Mouse (Mus musculus) limb, embryonic 12.5 days (tissue): ENCODE results near the gene Edrf1. TPM values are rescaled to one million over a fixed set of nuclear protein-coding genes. Genes with fewer than 3 reads are reported as not detected.
"Not testable (repeated sequence)": the region's sequence is repeated elsewhere in the genome, so short reads cannot be mapped to it uniquely, and the experiment has no call there.

Source experiments
- ATAC-seq: fragments of 200-750 bp; cut with Nextera tagmentation; 2 replicates; pipeline ENCODE4 v1.8.0; 2017; ENCODE audit warnings: low read depth, moderate TSS enrichment; ENCODE audit not compliant: insufficient number of reproducible peaks, insufficient read depth, low FRiP score, low TSS enrichment
- H3K27ac ChIP-seq: fragments of 300-500 bp; sonication (generic); 2 replicates; pipeline ENCODE4 v1.5.1; 2016; ENCODE audit warnings: mild to moderate bottlenecking, moderate library complexity
- H3K27me3 ChIP-seq: fragments of 300-500 bp; sonication (generic); 2 replicates; pipeline ENCODE4 v1.6.1; 2016; ENCODE audit warnings: mild to moderate bottlenecking, moderate library complexity
- H3K36me3 ChIP-seq: fragments of 300-500 bp; sonication (generic); 2 replicates; pipeline ENCODE4 v1.6.1; 2016; ENCODE audit warnings: mild to moderate bottlenecking, moderate library complexity
- H3K4me1 ChIP-seq: fragments of 300-500 bp; sonication (generic); replicated peaks from 2 replicates; pipeline ENCODE4 v1.6.1; 2016
- H3K4me2 ChIP-seq: fragments of 300-500 bp; sonication (generic); 2 replicates; pipeline ENCODE4 v1.6.1; 2016; ENCODE audit warnings: mild to moderate bottlenecking, moderate library complexity
- H3K4me3 ChIP-seq: fragments of 300-500 bp; sonication (generic); replicated peaks from 2 replicates; pipeline ENCODE4 v1.5.1; 2016; ENCODE audit warnings: mild to moderate bottlenecking
- H3K9ac ChIP-seq: fragments of 300-500 bp; sonication (generic); replicated peaks from 2 replicates; pipeline ENCODE4 v1.6.1; 2016; ENCODE audit warnings: mild to moderate bottlenecking, moderate library complexity
- H3K9me3 ChIP-seq: fragments of 300-500 bp; sonication (generic); 2 replicates; pipeline ENCODE4 v1.6.1; 2016; ENCODE audit warnings: mild to moderate bottlenecking, moderate library complexity
- WGBS: fragments of 180-500 bp; shearing (Covaris S2); methylation state at CpG from one replicate; pipeline ENCODE4 v1.1.7; 2016; 5-methylcytosine and 5-hydroxymethylcytosine counted together
- polyA plus RNA-seq: library from polyadenylated mRNA; unstranded; fragments of >200 nt; fragmentation: Nextera tagmentation; extraction: Ambion mirVana; gene quantifications from 2 replicates; pipeline ENCODE4 v1.2.1, GENCODE M21; 2016

Gene Edrf1
- polyA plus RNA-seq, 1 experiment from 2014 or later: 30.4 TPM

GRCm38 (mm10) chr7:133662467-133662866, 25.1 kb downstream of the Edrf1 start:
- H3K4me2 ChIP-seq: no peak overlapping the region
- H3K9me3 ChIP-seq: no peaks in the 10 kb centered on the region
- no peaks in the 10 kb centered on the region for H3K4me1 ChIP-seq
- WGBS: 86% methylated on average over 1 of the region's 1 CpGs
- no peak overlapping the region for H3K9ac ChIP-seq
- H3K36me3 ChIP-seq: peaks cover 98% of the 10 kb centered on the region
- H3K4me3 ChIP-seq: no peak overlapping the region
- no peak overlapping the region for H3K27ac ChIP-seq
- no peaks in the 10 kb centered on the region for H3K27me3 ChIP-seq
- no peak for ATAC-seq

- no peaks in the 10 kb centered on the region for H3K27me3 ChIP-seq
- 85% methylated on average over 1 of the region's 1 CpGs for WGBS
- no peak overlapping the region for H3K4me3 ChIP-seq
- H3K27ac ChIP-seq: no peak overlapping the region
- H3K4me1 ChIP-seq: no peaks in the 10 kb centered on the region
- H3K36me3 ChIP-seq: peaks cover 97% of the 10 kb centered on the region
- no peak overlapping the region for H3K9ac ChIP-seq
- no peak for ATAC-seq
- H3K9me3 ChIP-seq: no peaks in the 10 kb centered on the region
- no peak overlapping the region for H3K4me2 ChIP-seq
Observed at GRCm38 (mm10) chr7:133669071-133669470, 31.7 kb downstream of the Edrf1 start.

- Histone ChIP-seq H3K36me3 (peaks cover 97% of the 10 kb centered on the region), H3K9me3 (no peaks in the 10 kb centered on the region), H3K4me3 (no peak overlapping the region), H3K27ac (no peak overlapping the region), H3K9ac (no peak overlapping the region), H3K4me1 (no peaks in the 10 kb centered on the region), H3K27me3 (no peaks in the 10 kb centered on the region), H3K4me2 (no peak overlapping the region)
- no peak for ATAC-seq
- WGBS: 91% methylated on average over 9 of the region's 9 CpGs
Observed at GRCm38 (mm10) chr7:133669946-133670345, 32.6 kb downstream of the Edrf1 start.

- peaks cover 93% of the 10 kb centered on the region for H3K36me3 ChIP-seq
- 96% methylated on average over 3 of the region's 3 CpGs for whole genome bisulfite sequencing
- H3K9me3 ChIP-seq: no peaks in the 10 kb centered on the region
- H3K4me1 ChIP-seq: no peaks in the 10 kb centered on the region
- H3K9ac ChIP-seq: no peak overlapping the region
- H3K27ac ChIP-seq: no peak overlapping the region
- no peak overlapping the region for H3K4me2 ChIP-seq
- no peak for ATAC-seq
- no peak overlapping the region for H3K4me3 ChIP-seq
- H3K27me3 ChIP-seq: no peaks in the 10 kb centered on the region
Observed at GRCm38 (mm10) chr7:133670846-133671245, 33.5 kb downstream of the Edrf1 start.

- no peak overlapping the region for H3K4me2 ChIP-seq
- no peaks in the 10 kb centered on the region for H3K4me1 ChIP-seq
- no peak for ATAC-seq
- peaks cover 49% of the 10 kb centered on the region for H3K36me3 ChIP-seq
- no peak overlapping the region for H3K9ac ChIP-seq
- WGBS: 77% methylated on average over 9 of the region's 9 CpGs
- H3K27me3 ChIP-seq: no peaks in the 10 kb centered on the region
- no peaks in the 10 kb centered on the region for H3K9me3 ChIP-seq
- no peak overlapping the region for H3K27ac ChIP-seq
- no peak overlapping the region for H3K4me3 ChIP-seq
Observed at GRCm38 (mm10) chr7:133676002-133676401, 38.7 kb downstream of the Edrf1 start.

GRCm38 (mm10) chr7:133678716-133679115, 41.4 kb downstream of the Edrf1 start:
- ATAC-seq: no peak
- Histone ChIP-seq H3K4me1 (no peaks in the 10 kb centered on the region), H3K4me2 (no peak overlapping the region)

GRCm38 (mm10) chr7:133679439-133679838, 42.1 kb downstream of the Edrf1 start:
- WGBS: 64% methylated on average over 4 of the region's 4 CpGs
- ATAC-seq: no peak
- peaks cover 5% of the 10 kb centered on the region; the same call in 1 of the 2 replicates for H3K9me3 ChIP-seq
- H3K4me1 ChIP-seq: no peaks in the 10 kb centered on the region
- H3K27ac ChIP-seq: no peak overlapping the region
- no peak overlapping the region for H3K9ac ChIP-seq
- no peaks in the 10 kb centered on the region for H3K27me3 ChIP-seq
- H3K36me3 ChIP-seq: peaks cover 14% of the 10 kb centered on the region; the same call in 1 of the 2 replicates
- no peak overlapping the region for H3K4me3 ChIP-seq
- H3K4me2 ChIP-seq: no peak overlapping the region

More at GRCm38 (mm10) chr7:133678716-133679115, 41.4 kb downstream of the Edrf1 start:
- no peaks in the 10 kb centered on the region for H3K9me3 ChIP-seq
- WGBS: 91% methylated on average over 8 of the region's 8 CpGs
- H3K36me3 ChIP-seq: peaks cover 22% of the 10 kb centered on the region
- no peak overlapping the region for H3K4me3 ChIP-seq
- no peak overlapping the region for H3K27ac ChIP-seq
- no peaks in the 10 kb centered on the region for H3K27me3 ChIP-seq
- no peak overlapping the region for H3K9ac ChIP-seq

- no peak within 1 kb of the TSS for H3K4me2 ChIP-seq
- WGBS: 49% methylated on average over 3 of the region's 3 CpGs
- H3K9ac ChIP-seq: no peak within 1 kb of the TSS
- ATAC-seq: no peak
- H3K4me3 ChIP-seq: no peak within 1 kb of the TSS
- H3K9me3 ChIP-seq: peaks cover 5% of the 10 kb centered on the region; the same call in 1 of the 2 replicates
- no peaks in the 10 kb centered on the region for H3K27me3 ChIP-seq
- no peak within 1 kb of the TSS for H3K27ac ChIP-seq
- no peaks in the 10 kb centered on the region for H3K4me1 ChIP-seq
- peaks cover 9% of the 10 kb centered on the region; the same call in 1 of the 2 replicates for H3K36me3 ChIP-seq
Observed at GRCm38 (mm10) chr7:133679961-133680360, 42.6 kb downstream of the Edrf1 start, which contains the start of gene Mmp21. TSS of gene Mmp21 (minus strand) at chr7:133680061.

- 75% methylated on average over 5 of the region's 5 CpGs for WGBS
Observed at GRCm38 (mm10) chr7:133683626-133684025, 46.3 kb downstream of the Edrf1 start.

GRCm38 (mm10) chr7:133684110-133684509, 46.8 kb downstream of the Edrf1 start:
- ATAC-seq: no peak

More at GRCm38 (mm10) chr7:133683626-133684025, 46.3 kb downstream of the Edrf1 start:
- Histone ChIP-seq H3K9ac (no peak overlapping the region), H3K9me3 (peaks cover 17% of the 10 kb centered on the region), H3K4me2 (no peak overlapping the region), H3K36me3 (peaks cover 23% of the 10 kb centered on the region), H3K27me3 (no peaks in the 10 kb centered on the region), H3K27ac (no peak overlapping the region), H3K4me1 (no peaks in the 10 kb centered on the region), H3K4me3 (no peak overlapping the region)
- no peak for ATAC-seq

GRCm38 (mm10) chr7:133684701-133685100, 47.4 kb downstream of the Edrf1 start:
- H3K27me3 ChIP-seq: no peaks in the 10 kb centered on the region
- no peak for ATAC-seq
- peaks cover 25% of the 10 kb centered on the region for H3K9me3 ChIP-seq
- H3K9ac ChIP-seq: no peak overlapping the region
- no peaks in the 10 kb centered on the region for H3K4me1 ChIP-seq
- no peak overlapping the region for H3K4me3 ChIP-seq
- WGBS: 96% methylated on average over 6 of the region's 6 CpGs
- H3K36me3 ChIP-seq: peaks cover 34% of the 10 kb centered on the region
- no peak overlapping the region for H3K27ac ChIP-seq
- no peak overlapping the region for H3K4me2 ChIP-seq

More at GRCm38 (mm10) chr7:133684110-133684509, 46.8 kb downstream of the Edrf1 start:
- H3K9ac ChIP-seq: no peak overlapping the region
- H3K9me3 ChIP-seq: peaks cover 21% of the 10 kb centered on the region
- H3K27me3 ChIP-seq: no peaks in the 10 kb centered on the region
- H3K27ac ChIP-seq: no peak overlapping the region
- H3K36me3 ChIP-seq: peaks cover 28% of the 10 kb centered on the region
- no peaks in the 10 kb centered on the region for H3K4me1 ChIP-seq
- WGBS: 88% methylated on average over 5 of the region's 5 CpGs
- H3K4me3 ChIP-seq: no peak overlapping the region
- no peak overlapping the region for H3K4me2 ChIP-seq

GRCm38 (mm10) chr7:133685644-133686043, 48.3 kb downstream of the Edrf1 start:
- Histone ChIP-seq H3K9me3 (peaks cover 25% of the 10 kb centered on the region), H3K36me3 (peaks cover 43% of the 10 kb centered on the region)
- not testable (repeated sequence) for H3K4me3 ChIP-seq, H3K9ac ChIP-seq, H3K27ac ChIP-seq, H3K27me3 ChIP-seq, ATAC-seq, H3K4me2 ChIP-seq, H3K4me1 ChIP-seq
